Mouse (Mus musculus) bone marrow macrophage, adult 2 months (primary cell): ENCODE data around the gene 4930469K13Rik.
A peak's percentile ranks its signal among the peaks of the same experiment; 100 is the strongest.

ENCODE experiments used
- CTCF ChIP-seq: IDR thresholded peaks from 2 replicates; pipeline ENCODE4 v1.5.1; 2012; ENCODE audit warnings: low read depth, mild to moderate bottlenecking, low read length, moderate library complexity
- POLR2A ChIP-seq: IDR thresholded peaks from 2 replicates; pipeline ENCODE4 v1.6.1; 2012; ENCODE audit warnings: mild to moderate bottlenecking, low read depth, low read length, borderline replicate concordance

DNA sequence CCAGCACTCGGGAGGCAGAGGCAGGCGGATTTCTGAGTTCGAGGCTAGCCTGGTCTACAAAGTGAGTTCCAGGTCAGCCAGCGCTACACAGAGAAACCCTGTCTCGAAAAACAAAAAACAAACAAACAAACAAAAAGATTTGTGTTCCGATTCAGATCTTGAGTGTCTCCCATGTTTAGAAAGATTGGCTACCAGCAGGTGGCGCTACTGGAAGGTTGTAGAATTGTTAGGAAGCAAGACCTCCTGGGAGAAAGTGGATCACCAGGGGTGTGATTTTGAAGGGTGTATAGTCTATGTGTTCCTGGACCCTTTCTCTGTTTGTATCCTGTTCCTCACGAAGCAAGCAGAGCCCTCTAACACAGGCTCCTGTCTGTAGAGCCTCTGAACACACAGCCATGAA lies 139.6 kb downstream of the 4930469K13Rik start:
- TF ChIP-seq CTCF (0 out of 2 replicates have a peak, but pooled peaks have one; percentile 25), POLR2A (no peak)
